Mouse (Mus musculus): ENCODE data around the gene 4933428M09Rik. TPM values are rescaled to one million over a fixed set of nuclear protein-coding genes. Genes with fewer than 3 reads are reported as not detected.
A peak's percentile ranks its signal among the peaks of the same experiment; 100 is the strongest.

4933428M09Rik gene
- polyA plus RNA-seq, 1 experiment from 2014 or later, result not detected

DNA sequence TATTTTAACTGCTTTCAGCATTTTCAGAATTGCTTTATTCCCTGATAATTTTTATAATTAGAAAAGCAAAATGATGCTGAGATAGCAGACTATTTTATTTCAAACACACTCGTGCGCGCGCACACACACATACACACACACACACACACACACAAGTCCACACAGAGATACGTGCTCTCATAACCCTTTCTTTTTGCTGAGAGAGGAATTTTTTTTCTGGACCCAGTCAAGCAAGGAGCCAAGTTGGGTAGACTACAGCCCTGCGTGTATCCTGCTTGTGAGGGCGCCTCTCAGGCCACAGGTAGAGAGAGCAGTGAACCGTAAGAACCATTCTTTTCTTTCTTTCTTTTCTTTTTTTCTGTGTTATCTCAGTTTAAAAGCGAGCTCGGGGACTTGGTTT lies 38.7 kb downstream of the 4933428M09Rik start:
- Histone ChIP-seq H3K27ac (ENCODE audit: low read length) (no peak overlapping the region), H3K27me3 (replicated peaks; ENCODE audit: control insufficient read depth, insufficient read depth, low read length) (no peaks in the 10 kb centered on the region), H3K9me3 (ENCODE audit: control insufficient read depth, low read length) (no peaks in the 10 kb centered on the region), H3K4me3 (replicated peaks; ENCODE audit: low read length) (peak overlapping the region; percentile 43), H3K36me3 (ENCODE audit: control insufficient read depth, insufficient read depth) (no peaks in the 10 kb centered on the region), H3K9ac (replicated peaks; ENCODE audit: low read depth, low read length) (no peak overlapping the region), H3K4me1 (replicated peaks; ENCODE audit: control insufficient read depth, insufficient read depth, low read length) (peaks cover 4% of the 10 kb centered on the region), H3K4me2 (ENCODE audit: low read length) (peak overlapping the region; percentile 47)
- 36% methylated on average over 10 of the region's 10 CpGs for WGBS
- ATAC-seq, result no peak

DNA sequence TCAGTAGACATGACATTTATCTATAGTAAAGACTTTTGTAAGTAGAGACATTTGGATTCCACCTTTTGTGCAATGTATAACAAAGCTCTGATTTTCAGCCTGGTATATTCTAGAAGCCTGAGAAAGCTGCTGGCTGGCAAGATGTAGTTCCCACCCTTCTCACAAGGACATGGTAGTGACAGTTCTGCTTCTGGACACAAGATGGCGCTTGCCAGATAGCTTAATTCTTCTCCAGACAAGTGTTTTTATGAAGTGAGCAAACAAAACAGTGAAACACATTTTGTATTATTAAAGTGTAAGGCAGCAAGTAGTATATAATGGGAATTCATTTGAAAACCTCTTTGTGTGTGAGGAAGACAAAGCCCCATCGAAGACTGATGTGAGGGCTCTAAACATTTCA lies 40.0 kb downstream of the 4933428M09Rik start:
- H3K4me1 ChIP-seq (replicated peaks; ENCODE audit: control insufficient read depth, insufficient read depth, low read length), result peaks cover 4% of the 10 kb centered on the region
- 30% methylated on average over 2 of the region's 2 CpGs for whole genome bisulfite sequencing
- no peak overlapping the region for H3K4me2 ChIP-seq (ENCODE audit: low read length)
- H3K36me3 ChIP-seq (ENCODE audit: control insufficient read depth, insufficient read depth), result no peaks in the 10 kb centered on the region
- no peak overlapping the region for H3K9ac ChIP-seq (replicated peaks; ENCODE audit: low read depth, low read length)
- ATAC-seq, result peak; percentile 42; the same call in 1 of the 2 replicates
- H3K27ac ChIP-seq (ENCODE audit: low read length), result no peak overlapping the region
- no peaks in the 10 kb centered on the region for H3K27me3 ChIP-seq (replicated peaks; ENCODE audit: control insufficient read depth, insufficient read depth, low read length)
- no peak overlapping the region for H3K4me3 ChIP-seq (replicated peaks; ENCODE audit: low read length)
- H3K9me3 ChIP-seq (ENCODE audit: control insufficient read depth, low read length), result no peaks in the 10 kb centered on the region

DNA sequence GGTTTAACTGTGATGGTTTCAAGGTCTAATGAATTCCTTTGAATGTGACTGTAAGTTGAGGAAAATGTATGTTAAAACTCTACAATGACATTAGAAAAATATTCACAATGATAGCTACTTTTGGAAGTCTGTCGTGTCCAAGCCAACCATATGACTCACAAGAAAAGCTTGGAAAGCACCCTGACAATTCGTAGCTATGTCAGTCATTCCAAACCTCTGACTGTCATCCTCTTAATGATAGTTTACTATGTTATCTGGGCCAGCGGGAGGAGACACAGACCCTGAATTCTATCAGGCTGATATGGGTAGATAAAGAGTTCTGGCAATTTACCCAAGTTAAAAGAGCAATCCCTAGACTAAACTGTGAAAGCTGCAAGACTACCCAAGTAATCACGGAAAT lies 41.8 kb downstream of the 4933428M09Rik start:
- H3K27me3 ChIP-seq (replicated peaks; ENCODE audit: control insufficient read depth, insufficient read depth, low read length), result no peaks in the 10 kb centered on the region
- H3K4me1 ChIP-seq (replicated peaks; ENCODE audit: control insufficient read depth, insufficient read depth, low read length), result peaks cover 4% of the 10 kb centered on the region
- no peak for ATAC-seq
- H3K27ac ChIP-seq (ENCODE audit: low read length), result no peak overlapping the region
- WGBS, result 80% methylated on average over 4 of the region's 4 CpGs
- H3K36me3 ChIP-seq (ENCODE audit: control insufficient read depth, insufficient read depth), result no peaks in the 10 kb centered on the region
- H3K4me2 ChIP-seq (ENCODE audit: low read length), result no peak overlapping the region
- H3K9ac ChIP-seq (replicated peaks; ENCODE audit: low read depth, low read length), result no peak overlapping the region
- no peaks in the 10 kb centered on the region for H3K9me3 ChIP-seq (ENCODE audit: control insufficient read depth, low read length)
- no peak overlapping the region for H3K4me3 ChIP-seq (replicated peaks; ENCODE audit: low read length)

DNA sequence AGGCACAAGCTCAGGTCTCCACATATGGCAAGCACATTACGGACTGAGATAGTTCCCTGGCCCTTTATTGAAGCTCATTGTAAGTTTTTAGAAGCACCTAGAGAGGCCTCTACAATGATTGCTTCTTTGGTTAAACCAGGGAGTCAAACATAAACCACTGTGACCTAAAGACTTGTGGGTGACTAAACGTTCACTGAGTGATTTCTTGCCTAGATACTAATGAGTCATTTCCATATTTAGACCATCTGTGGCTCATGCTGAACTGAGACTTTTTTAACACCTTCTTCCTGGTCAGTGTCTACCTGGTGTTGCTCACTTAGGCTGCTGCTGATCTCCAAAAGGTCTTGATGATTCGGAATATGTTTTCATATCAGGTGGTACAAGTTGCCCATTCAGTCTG lies 42.9 kb downstream of the 4933428M09Rik start:
- H3K9me3 ChIP-seq (ENCODE audit: control insufficient read depth, low read length), result no peaks in the 10 kb centered on the region
- H3K4me3 ChIP-seq (replicated peaks; ENCODE audit: low read length), result no peak overlapping the region
- H3K27me3 ChIP-seq (replicated peaks; ENCODE audit: control insufficient read depth, insufficient read depth, low read length), result no peaks in the 10 kb centered on the region
- WGBS, result 79% methylated on average over 3 of the region's 3 CpGs
- no peak overlapping the region for H3K9ac ChIP-seq (replicated peaks; ENCODE audit: low read depth, low read length)
- H3K27ac ChIP-seq (ENCODE audit: low read length), result no peak overlapping the region
- H3K36me3 ChIP-seq (ENCODE audit: control insufficient read depth, insufficient read depth), result no peaks in the 10 kb centered on the region
- peaks cover 4% of the 10 kb centered on the region for H3K4me1 ChIP-seq (replicated peaks; ENCODE audit: control insufficient read depth, insufficient read depth, low read length)
- no peak overlapping the region for H3K4me2 ChIP-seq (ENCODE audit: low read length)
- no peak for ATAC-seq

Other genes starting within 250 kb of the 4933428M09Rik start
- not detected in 2 replicates for gene Serpina7, start 94.0 kb upstream of the 4933428M09Rik start, polyA plus RNA-seq (2015; fragmentation: Nextera tagmentation; extraction: Ambion mirVana)
- gene 4930513O06Rik, start 93.0 kb upstream of the 4933428M09Rik start, polyA plus RNA-seq (2015; fragmentation: Nextera tagmentation; extraction: Ambion mirVana), result not detected in 2 replicates
- 6.0 and 7.2 TPM in 2 replicates for gene Mum1l1, start 30.8 kb downstream of the 4933428M09Rik start, polyA plus RNA-seq (2015; fragmentation: Nextera tagmentation; extraction: Ambion mirVana)
- not detected in 2 replicates for gene Trap1a, start 154.5 kb downstream of the 4933428M09Rik start, polyA plus RNA-seq (2015; fragmentation: Nextera tagmentation; extraction: Ambion mirVana)

Data from forebrain, embryonic 16.5 days (tissue).